Mouse (Mus musculus) hematopoietic stem cell, adult 5-6 weeks (primary cell): ENCODE measurements around the gene Ext2. TPM values are rescaled to one million over a fixed set of nuclear protein-coding genes. Genes with fewer than 3 reads are reported as not detected.

Experiments
- ATAC-seq, 2 experiments: fragments of 125-278 bp in 1 of 2; replicated peaks in 1 of 2; 2 replicates each; pipeline ENCODE4 v1.8.0; 2016 to 2017; ENCODE audit warnings: inconsistent platforms in 2 of 2, mild to moderate bottlenecking in 2 of 2, moderate number of reproducible peaks in 2 of 2, low read depth in 1 of 2, moderate TSS enrichment in 1 of 2; ENCODE audit not compliant: low FRiP score in 2 of 2, poor library complexity in 2 of 2, severe bottlenecking in 2 of 2, insufficient read depth in 1 of 2, low TSS enrichment in 1 of 2
- total RNA-seq: library from RNA; stranded (forward); fragments of 172-1452, 232-1000 nt; gene quantifications from 2 replicates; pipeline ENCODE4 v1.2.3, GENCODE M21; 2017

The Ext2 gene
- total RNA-seq, 1 experiment from 2014 or later: 41.4 TPM

- no peak for ATAC-seq
These were observed 102.3 kb downstream of the Ext2 start for GRCm38 (mm10) chr2:93719792-93720675.

GRCm38 (mm10) chr2:93713267-93713666 is 109.1 kb downstream of the Ext2 start:
- no peak for ATAC-seq

DNA sequence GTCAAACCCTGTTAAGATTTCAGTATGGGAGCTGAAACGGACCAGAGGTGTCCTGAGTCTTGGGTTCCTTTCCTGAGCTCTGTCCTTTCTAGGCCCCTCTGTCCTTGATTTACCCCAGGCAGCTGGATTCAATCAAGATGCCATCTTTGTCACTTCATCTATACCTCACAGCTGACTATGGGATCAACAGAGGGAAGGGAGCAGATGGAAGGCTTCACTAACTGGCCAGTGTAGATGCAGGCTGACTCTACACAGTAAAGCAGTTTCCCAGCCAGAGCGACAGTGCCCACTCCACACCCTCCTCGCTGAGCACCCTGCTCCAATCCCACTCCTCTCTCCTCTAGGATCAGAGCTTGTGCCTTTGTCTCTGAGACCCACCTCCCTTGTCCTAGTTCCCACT is 110.9 kb downstream of the Ext2 start:
- ATAC-seq: no peak

DNA sequence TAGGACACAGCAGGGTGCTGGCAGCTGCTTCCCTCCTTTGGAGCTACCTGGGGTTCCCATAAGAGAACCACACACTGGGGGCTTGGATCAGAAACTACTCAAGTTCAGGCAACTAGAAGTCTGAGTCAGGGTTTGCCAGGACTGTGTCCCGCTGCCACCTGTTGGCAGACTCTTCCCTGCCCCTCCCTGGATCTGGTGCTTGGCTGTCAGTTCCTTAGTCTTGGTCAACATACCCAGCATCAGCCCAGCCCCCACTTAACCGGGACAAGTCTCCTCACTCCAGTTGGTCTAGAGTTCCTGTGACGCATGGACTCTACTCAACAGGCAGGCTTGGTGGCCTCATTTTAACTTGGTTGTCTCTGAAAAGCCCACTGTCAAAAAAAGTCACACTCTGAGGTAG is 112.7 kb downstream of the Ext2 start:
- ATAC-seq: no peak

DNA sequence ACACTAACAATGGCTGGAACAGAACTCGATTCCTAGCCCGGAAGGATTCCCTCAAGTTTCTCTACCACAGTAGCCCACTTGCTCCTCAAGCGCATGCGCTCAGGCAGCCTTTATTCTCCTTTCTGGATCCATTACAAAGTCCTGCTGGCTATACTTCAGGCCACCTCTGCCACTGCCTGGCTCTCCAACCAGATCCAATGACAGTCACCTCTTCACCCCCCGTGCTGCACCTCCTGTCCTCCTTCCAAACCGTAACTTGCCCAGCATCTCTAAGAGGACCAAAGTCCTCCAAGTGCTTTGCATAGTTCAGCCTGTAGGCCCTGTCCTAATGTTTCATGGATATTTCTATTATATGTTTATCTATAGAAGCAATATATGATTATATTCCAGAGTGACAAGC is 113.1 kb downstream of the Ext2 start:
- ATAC-seq: no peak

- no peak for ATAC-seq
These were observed 115.5 kb downstream of the Ext2 start for GRCm38 (mm10) chr2:93706825-93707224.

- no peak for ATAC-seq
These were observed 116.0 kb downstream of the Ext2 start for GRCm38 (mm10) chr2:93706407-93706806.

GRCm38 (mm10) chr2:93704195-93704594 is 118.2 kb downstream of the Ext2 start:
- ATAC-seq: no peak

- ATAC-seq: no peak
These were observed 119.1 kb downstream of the Ext2 start for GRCm38 (mm10) chr2:93702936-93703926.

- no peak for ATAC-seq
These were observed 123.0 kb downstream of the Ext2 start for GRCm38 (mm10) chr2:93699346-93699745.

DNA sequence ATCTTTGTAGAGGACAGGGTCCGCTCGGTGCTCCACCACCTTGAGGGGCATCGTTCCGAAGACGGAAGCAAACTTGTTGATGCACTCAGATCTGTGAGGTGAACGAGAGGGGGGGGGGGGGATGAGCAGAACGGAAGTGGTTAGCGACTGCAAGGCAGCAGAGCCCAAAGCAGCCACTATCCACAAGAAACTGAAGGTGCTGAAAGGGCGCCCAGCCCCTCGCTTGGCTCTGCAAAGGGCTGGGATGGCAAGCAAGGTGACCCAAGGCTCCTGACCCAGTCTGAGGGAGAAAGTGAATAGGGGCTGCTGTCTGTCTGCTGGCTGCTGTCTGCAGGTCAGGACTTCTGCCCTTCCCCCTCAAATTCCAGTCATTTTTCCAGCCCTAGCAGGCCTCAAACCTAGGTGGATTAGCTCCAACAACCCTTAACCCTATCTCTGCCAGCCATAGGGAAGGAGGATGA is 126.2 kb downstream of the Ext2 start:
- ATAC-seq: no peak

- ATAC-seq: no peak
These were observed 129.3 kb downstream of the Ext2 start for GRCm38 (mm10) chr2:93693101-93693500.

DNA sequence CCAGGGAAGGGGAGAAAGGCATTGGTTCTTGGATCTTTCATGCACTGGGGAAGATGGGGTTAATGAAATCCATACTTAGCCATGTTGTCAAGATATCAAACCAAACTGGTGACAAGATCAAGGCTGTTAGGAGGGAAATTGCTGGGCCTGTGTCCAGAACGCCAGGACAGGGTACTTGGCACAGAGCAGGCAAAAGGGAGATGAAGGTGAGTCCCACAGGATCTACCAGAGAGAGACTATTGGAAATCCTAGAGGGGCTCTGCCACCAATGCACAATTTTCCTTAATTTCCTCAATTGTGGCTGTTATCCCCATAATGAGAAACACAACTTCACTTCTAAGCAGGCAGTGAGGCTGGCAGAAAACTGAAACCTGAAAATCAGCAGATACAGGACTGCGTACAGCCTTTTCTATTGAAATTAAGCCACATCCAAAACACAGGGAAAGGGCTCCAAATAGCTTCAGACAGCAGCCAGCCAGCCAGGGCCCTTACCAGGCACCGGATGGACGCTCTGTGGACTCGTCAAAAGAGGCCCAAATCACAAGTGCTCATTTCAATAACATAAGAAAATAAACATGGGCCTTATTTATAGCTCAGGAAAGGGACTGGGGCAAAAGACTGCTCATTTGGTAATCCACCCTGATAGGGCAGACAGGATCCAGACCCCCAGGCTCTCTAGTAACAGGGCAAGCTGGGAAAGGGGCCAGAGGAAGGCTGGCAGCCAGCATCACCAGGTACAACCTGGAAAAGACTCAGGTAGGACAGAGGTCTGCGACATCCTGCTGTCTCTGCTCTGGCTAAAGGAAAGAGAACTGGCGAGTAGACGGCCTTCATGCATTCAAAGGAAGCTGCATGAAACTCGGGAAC is 132.1 kb downstream of the Ext2 start:
- ATAC-seq: no peak

DNA sequence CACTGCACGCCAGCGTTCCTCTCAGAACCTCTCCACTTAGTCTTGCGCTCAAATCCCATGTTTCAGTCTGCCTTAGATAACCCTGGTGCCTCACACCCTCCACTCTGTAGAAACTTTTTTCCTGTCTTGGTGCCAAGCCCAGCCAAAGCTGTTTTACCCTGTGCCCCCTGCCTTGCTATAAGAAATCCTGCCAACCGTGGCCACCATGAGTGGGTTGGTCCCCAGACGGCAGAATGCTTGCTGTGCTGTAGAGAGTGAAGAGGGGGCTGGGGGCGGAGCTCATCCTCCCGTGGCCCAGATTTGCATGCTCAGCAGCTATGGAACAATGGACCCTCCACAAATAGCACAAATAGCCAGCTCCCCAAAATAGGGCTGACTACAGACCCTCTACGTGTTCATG is 138.7 kb downstream of the Ext2 start:
- no peak for ATAC-seq

DNA sequence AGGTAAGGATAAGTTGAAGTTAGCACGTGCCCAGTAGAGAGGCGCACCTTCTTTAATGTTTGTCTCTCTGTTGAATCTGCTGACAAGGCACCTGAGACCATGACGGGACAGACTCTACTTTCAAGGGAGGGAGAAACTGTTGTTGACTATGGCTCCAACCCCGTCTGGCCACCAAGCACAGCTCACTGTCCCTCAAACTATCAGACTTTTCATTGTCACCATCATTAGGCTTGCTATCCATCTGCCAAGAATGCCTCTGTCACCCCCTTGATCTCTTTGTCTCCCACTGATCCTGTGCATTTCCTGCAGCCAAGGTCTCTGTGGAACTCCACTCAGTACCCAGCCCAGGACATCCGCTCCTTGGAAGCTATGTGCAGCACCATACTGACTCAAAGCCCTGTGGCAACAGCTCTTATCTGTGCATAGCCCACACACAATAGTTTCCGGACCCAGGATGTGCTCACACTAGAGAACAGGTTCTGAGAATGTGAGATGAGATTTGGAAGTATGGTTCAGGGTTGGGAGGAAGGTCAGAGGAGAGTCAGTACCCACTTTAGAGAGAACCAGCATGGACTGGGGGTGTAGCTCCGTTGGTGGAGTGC is 139.7 kb downstream of the Ext2 start:
- ATAC-seq: no peak

GRCm38 (mm10) chr2:93681321-93681720 is 141.0 kb downstream of the Ext2 start:
- ATAC-seq: no peak

GRCm38 (mm10) chr2:93677231-93677630 is 145.1 kb downstream of the Ext2 start:
- ATAC-seq: no peak
